Mouse (Mus musculus) embryo, embryonic 11 days (tissue): ENCODE data around the gene Ism2.
A peak's percentile ranks its signal among the peaks of the same experiment; 100 is the strongest.
"Not testable (repeated sequence)": the region's sequence is repeated elsewhere in the genome, so short reads cannot be mapped to it uniquely, and the experiment has no call there.

Experiments
- DNase-seq: peaks from one replicate; pipeline ENCODE4 v3.0.0-alpha.2; 2015

The Ism2 gene

DNA sequence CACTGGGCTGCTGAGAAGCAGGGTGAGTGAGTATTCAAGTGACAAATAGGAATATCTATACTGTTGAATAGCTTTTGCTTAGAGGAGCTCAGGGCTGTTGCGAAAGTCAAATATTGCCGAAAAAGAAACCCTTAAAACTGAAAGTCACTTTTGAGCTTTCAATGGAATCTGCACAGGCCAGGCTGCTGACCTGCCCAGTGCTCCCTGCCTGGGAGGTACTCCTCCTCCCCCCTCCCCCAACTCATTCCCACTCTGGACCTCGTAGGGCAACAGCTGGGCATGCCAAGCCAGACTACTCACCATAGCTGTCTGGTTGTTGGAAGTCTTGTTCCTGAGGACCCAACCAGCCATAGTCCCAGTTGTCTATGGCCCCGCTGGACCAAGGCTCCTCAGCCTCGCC lies 14.8 kb downstream of the Ism2 start:
- DNase-seq = no peak

DNA sequence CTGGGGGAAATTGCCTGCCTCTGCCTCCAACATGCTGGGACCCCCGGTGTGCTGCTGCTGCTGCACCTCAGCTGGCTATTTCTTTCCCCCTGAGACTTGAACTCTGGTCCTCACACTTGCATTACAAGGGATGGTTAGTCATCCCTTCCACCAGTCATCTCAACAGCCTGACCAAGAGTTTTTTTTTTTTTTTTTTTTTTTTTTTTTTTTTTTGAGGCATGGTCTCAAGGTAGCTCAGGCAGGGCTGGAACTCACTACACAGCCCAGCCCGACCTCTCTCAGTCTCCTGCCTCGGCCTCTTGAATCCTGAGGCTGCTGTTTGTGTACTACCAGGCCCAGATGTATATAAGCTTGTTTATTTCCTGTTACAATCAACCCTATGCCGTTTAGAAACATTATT lies 15.2 kb downstream of the Ism2 start:
- DNase-seq = no peak

GRCm38 (mm10) chr12:87283706-87284105 lies 15.8 kb downstream of the Ism2 start:
- no peak for DNase-seq

- no peak for DNase-seq
Observed at GRCm38 (mm10) chr12:87282743-87283142, 16.8 kb downstream of the Ism2 start.

GRCm38 (mm10) chr12:87281766-87282165 lies 17.7 kb downstream of the Ism2 start:
- no peak for DNase-seq

DNA sequence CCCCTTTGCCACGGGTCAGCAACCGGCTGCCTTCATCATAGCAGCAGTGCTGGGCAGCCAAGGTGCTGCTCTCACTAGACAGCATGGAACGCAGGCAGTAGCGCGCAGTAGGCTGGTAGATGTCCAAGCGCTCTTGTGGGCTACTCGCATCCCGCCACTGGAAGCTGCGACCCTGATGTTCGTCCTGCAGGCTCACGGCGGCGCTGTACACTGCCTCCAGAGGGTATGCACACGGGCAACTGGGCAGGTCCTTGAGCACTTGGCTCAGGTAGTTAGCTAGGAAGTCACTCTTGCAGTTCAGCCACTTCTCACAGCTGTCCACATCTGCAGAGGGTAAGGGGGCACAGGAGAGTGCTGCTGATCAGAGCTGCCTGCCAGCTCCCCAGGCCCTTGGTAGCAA lies 19.6 kb downstream of the Ism2 start:
- peak; percentile 14 for DNase-seq

- DNase-seq = no peak
Observed at GRCm38 (mm10) chr12:87279350-87279749, 20.2 kb downstream of the Ism2 start.

DNA sequence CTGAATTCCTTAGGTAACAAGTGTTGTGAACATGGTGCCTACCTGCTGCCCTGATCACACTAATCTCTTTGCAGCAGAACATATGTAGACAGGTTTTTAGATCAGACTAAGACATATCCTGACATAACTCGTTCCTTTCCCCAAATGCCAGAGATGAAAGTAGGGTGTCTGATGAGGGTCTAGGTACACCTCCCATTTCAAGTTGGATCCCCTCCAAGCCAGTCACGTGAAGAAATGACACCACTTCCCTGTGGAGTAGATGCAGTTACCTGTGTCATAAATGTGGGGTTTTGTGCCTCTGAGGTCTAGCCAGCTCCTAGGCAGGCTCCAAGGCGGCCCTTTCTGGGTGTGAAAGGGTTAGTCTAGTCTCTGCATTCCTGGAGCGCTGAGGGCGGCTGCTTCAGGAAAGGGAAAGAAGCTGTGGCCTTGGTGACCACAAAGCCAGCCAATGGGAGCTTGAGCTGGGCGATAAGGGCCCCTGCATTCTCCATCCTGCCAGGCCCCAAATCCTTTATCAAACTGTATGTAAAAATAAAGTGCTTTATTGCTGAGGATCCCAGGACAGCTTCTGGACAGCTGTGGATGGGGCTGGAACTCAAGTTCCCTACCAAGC lies 21.3 kb downstream of the Ism2 start:
- peak; percentile 49 for DNase-seq

GRCm38 (mm10) chr12:87277251-87277650 lies 22.3 kb downstream of the Ism2 start:
- DNase-seq = not testable (repeated sequence)

DNA sequence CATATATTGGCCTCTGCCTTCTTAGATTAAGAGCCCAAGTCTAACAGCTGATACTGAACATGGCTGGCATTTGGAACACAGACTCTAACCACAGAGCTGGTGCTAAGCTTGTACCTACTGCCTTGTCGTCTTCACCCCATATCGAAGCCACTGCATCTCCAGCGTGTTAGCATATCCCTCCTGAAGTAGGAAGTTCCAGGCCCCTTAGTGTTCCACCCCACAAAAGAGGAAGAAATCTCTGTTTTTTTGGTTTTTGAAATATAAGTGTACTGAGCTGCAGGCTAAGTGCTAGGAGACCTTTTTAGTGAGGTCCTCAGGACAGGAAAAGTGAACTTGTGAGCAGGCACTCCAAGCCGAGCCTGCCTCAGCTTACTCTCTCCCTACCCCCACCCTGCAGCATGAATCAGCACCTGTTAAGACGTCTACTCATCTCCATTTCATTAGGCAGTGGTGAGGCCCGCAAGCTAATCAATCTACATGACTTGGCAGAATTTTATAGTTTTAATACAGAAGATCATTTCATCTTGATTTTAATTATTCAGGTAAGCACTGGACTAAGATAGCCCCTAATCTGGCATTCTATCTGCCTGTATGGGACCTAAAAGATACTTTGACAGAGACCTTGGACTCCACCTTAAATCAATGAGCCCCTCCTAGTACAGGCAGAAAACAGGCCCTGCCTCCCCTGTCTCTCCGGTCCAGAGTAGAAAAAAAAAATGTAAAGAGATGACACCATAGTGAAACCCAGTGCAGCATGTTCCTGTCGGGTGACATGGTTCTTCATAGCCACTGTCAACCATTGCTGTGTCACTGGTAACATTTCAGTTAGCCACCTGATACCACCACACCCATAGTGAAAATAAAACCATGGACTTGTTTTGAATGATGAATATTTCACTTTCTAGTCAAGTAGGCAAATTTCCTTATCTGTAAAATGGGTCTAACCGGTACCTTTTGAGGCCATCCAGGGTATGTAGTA lies 24.4 kb downstream of the Ism2 start:
- DNase-seq = no peak

DNA sequence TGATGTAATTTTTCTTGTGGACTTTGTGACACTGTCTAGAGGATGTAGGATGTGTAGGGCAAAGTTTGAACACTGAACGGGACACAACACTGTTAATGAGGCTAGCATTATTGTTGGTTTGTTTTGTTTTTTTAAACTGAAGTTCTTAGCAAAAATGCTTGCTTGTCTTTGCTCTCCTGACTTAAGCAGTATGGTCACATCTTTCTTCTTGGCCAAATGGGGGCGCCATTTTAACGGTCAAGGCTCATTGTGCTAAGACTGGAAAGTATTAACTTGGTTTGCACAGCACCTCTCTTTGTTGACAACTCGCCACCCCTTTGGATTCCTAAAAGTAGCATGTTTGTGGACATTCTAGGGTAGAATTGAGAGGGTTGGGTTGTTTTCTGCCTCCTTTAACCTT lies 31.8 kb downstream of the Ism2 start:
- peak; percentile 53 for DNase-seq

DNA sequence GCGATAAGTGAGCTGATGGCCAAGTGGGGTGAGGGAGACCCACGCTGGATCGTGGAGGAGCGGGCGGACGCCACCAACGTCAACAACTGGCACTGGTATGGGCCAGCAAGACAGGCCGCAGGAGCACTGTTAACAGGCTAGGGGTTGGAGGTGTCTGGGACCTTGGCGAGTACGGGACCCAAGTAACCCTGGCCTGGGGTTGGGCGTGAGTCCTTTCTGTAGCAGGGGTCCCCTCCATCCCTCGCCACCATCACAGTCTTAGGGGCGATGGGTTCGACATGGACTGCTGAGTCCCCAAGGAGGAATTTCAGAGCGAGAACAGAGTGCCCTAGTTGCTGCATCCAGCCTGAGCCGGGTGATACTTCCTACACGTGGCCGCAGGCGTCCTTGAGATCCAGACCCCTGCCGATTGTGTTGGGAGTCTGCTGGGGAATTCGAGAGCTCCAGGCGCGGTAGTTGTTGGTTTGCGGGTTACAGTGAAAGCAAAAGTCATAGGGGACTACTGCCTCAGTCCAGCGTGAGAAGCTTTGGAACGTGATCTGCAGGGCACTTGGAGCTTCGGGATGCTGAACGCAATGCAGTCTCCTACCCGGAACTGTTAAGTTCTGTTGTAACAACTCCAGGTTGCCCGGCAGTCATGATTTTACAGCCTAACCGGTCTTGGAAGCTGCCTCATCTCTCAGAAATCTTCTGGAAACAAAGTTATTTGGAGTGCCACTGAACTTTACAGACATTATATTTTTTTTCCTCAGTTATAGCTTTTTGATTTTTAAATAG lies 32.5 kb downstream of the Ism2 start:
- DNase-seq = peak; percentile 58

GRCm38 (mm10) chr12:87266108-87266826 lies 33.2 kb downstream of the Ism2 start, which contains the start of the genes Vipas39 and Ahsa1:
TSS of gene Vipas39 (minus strand) at chr12:87266256.
TSS of gene Ahsa1 (plus strand) at chr12:87266479.
- peak; percentile 97 for DNase-seq

GRCm38 (mm10) chr12:87265444-87265843 lies 34.1 kb downstream of the Ism2 start:
- DNase-seq = no peak

DNA sequence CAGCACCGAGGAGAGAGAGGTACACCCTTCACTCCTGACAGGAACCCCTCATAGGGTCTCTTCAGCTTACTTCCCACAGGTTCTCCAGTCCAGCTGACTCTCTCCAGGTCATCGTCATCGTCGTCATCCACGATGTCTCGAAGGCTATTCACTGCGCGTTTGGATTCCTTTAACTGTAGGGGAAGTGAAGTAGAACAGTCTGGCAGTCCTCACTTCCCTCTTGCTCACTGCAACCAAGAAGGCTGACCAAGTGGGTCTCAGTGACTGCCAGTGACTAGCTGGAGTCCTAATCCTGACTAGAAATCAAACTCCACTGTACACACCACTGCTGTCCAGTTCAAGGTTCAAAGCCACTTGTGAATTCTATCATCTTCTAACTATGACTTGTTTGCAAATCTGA lies 38.9 kb downstream of the Ism2 start:
- DNase-seq = no peak

DNA sequence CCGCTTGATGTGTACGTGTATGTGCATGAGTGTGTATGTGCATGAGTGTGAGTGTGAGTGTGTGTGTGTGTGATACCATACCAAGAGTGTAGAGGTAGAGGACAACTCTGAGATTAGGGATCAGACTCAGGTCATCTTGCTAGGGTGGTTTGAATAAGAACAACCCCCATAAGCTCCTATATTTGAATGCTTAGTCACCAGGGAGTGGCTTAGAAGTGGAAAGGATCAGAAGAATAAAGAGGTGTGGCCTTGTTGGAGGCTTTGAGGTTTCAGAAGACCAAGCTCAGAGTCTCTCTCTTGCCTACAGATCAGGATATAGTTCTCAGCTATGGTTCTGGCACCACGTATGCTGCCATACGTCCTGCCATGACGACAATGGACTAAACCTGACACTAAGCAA lies 42.9 kb downstream of the Ism2 start:
- no peak for DNase-seq

- no peak for DNase-seq
Observed at GRCm38 (mm10) chr12:87253878-87254277, 45.6 kb downstream of the Ism2 start.

DNA sequence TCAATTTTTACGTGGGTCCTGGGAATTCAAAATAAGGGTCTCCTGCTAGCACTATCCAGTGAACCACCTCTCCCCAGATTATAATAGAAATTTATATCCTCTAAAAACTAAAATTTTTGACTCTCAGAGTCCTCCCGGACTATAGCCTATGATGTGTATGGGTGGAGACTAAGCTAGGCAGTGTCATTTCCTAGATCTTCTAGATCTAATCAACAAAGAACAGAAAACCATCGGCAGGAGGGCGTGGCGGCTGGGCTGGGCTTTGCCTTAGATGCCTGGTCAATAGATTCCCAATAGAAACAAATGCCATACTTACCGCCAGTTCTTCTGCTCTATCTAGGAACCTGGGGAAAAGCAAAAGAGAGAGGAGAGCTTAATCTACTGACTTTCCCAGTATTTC lies 49.3 kb downstream of the Ism2 start:
- DNase-seq = no peak

GRCm38 (mm10) chr12:87238632-87239031 lies 60.9 kb downstream of the Ism2 start, which contains the start of gene Noxred1:
TSS of gene Noxred1 (minus strand) at chr12:87238732.
- no peak for DNase-seq

GRCm38 (mm10) chr12:87236882-87237483 lies 62.5 kb downstream of the Ism2 start:
- no peak for DNase-seq

- DNase-seq = no peak
Observed at GRCm38 (mm10) chr12:87230379-87230895, 69.1 kb downstream of the Ism2 start.

DNA sequence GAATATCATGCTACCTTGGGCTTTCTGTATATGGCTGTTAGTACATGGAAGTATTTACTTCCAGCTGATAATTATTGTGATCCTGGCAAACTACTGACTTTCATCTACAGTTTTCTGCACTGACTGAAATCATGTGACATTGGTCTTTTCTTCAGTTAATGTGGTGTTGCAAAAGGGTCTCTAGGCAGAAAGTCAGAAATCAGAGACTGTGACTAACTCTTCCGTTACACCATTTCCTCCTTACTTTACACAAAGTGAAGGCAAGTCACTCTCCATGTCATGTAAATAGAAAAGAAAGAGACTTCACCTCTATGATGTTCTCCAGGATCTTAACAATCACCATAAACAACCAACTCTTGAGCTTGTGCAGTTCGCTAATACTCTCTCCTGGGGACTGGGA lies 69.9 kb downstream of the Ism2 start:
- no peak for DNase-seq
